Mouse (Mus musculus) MEL (cell line): ENCODE data around the gene Pdcd11.

Experiments used
- CHD2 ChIP-seq: IDR thresholded peaks from 2 replicates; pipeline ENCODE4 v1.6.1; 2011; ENCODE audit warnings: low read length, improper control_type of control experiment
- EP300 ChIP-seq, 2 experiments: IDR thresholded peaks; 2 replicates each; pipeline ENCODE4 v1.6.1; 2011; ENCODE audit warnings: improper control_type of control experiment in 2 of 2, low read length in 2 of 2, low read depth in 1 of 2, mild to moderate bottlenecking in 1 of 2
- MEF2A ChIP-seq: IDR thresholded peaks from 2 replicates; pipeline ENCODE4 v1.6.1; 2014; ENCODE audit warnings: low read depth, mild to moderate bottlenecking, inconsistent platforms, low read length, improper control_type of control experiment; ENCODE audit not compliant: poor library complexity, insufficient replicate concordance, severe bottlenecking; ENCODE audit errors: extremely low read depth
- MYC ChIP-seq: IDR thresholded peaks from 2 replicates; pipeline ENCODE4 v1.6.1; 2011; ENCODE audit warnings: low read depth, mild to moderate bottlenecking, low read length, improper control_type of control experiment, moderate library complexity
- RAD21 ChIP-seq: IDR thresholded peaks from 2 replicates; pipeline ENCODE4 v1.6.1; 2011; ENCODE audit warnings: mild to moderate bottlenecking, low read depth, low read length, improper control_type of control experiment
- USF1 ChIP-seq: IDR thresholded peaks from 2 replicates; pipeline ENCODE4 v1.6.1; 2014; ENCODE audit warnings: low read depth, mild to moderate bottlenecking, inconsistent platforms, low read length, improper control_type of control experiment, moderate library complexity

DNA sequence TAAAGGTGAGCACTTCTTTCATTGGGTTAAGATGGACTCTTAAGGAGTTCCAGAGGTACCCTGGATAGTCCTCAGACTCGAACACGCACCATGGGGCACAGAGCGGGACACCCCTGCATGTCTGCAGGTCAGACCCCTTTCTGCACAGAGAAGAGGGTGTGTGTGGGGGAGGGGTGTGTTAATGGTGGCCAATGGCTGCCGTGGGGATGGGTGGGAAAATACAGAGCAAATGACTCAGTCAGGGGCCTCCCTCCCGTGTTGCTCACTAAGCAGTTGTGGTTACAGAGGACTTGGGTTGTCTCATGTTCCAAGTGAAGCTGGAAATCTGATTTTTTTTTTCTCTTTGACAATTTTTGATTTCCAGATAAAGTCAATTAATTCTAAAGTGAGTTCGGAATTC lies 51.9 kb downstream of the Pdcd11 start:
- no peak for TF ChIP-seq CHD2
- no peak for TF ChIP-seq EP300 (IDR thresholded peaks at IDR 0.05; ENCODE audit: low read depth in 1 of 2, low read length in 2 of 2)
- no peak for TF ChIP-seq MYC
- no peak for TF ChIP-seq RAD21
- no peak for TF ChIP-seq MEF2A
- no peak for TF ChIP-seq USF1
